Mouse (Mus musculus) olfactory bulb, adult 2 months (tissue): Measurements from ENCODE around the gene Entpd1.

Source experiments
- CTCF ChIP-seq: fragments of 200-500 bp; IDR thresholded peaks from 2 replicates; pipeline ENCODE4 v1.5.1; 2012; ENCODE audit warnings: low read depth, mild to moderate bottlenecking, low read length, moderate library complexity; ENCODE audit not compliant: insufficient read depth
- POLR2A ChIP-seq: fragments of 200-500 bp; IDR thresholded peaks from 2 replicates; pipeline ENCODE4 v1.6.1; 2012; ENCODE audit warnings: mild to moderate bottlenecking, low read depth, low read length, moderate library complexity; ENCODE audit not compliant: insufficient read depth

- TF ChIP-seq CTCF = no peak
- no peak for TF ChIP-seq POLR2A
Observed at GRCm38 (mm10) chr19:40702406-40702805, 90.2 kb downstream of the Entpd1 start.
